Mouse (Mus musculus) T-cell, adult 2 months (primary cell): ENCODE data around the gene Abhd6.
A peak's percentile ranks its signal among the peaks of the same experiment; 100 is the strongest.

Experiments used
- DNase-seq: peaks from one replicate; pipeline ENCODE4 v3.0.0; 2022; ENCODE audit warnings: low spot score

Abhd6 gene

DNA sequence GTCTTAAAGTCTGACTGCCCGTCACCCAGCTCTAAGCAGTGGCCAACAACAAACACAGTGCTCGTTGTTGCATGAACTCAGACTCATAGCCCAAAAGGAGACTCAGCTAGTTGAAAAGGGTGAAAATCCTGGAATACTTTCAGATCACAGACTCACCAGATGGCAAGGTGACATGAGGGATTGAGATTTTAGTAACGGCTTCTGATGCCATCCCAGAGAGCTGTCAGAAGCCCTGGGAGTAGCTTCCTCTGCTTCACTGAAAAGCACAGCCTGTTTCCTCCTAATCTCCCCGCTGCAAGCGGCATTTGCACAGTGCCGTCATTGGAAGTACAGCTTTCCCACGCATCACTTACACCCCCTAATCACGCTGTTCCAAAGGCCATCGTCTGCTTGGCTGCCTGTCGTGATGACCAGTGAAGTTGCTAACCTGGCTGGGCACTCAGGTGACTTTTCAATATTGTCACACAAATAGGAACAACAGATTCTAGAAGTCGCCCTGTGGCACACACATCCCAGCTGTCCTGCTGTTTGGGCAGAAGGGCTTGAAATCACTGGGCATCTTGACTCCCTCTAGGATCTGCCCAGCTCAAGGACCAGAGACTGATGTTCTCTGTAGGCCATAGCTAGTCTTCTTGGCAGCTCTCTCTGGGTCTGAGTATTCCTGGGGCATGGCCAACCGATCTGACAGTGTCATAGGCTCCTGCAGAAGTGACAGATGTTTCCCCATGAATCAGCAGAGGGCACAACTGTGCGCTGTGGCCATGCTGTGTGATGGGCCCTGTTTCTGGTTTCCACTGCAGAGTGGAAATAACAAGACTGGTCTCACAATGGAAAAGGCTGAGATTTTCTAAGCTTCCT, 29.6 kb downstream of the Abhd6 start:
- no peak for DNase-seq

- no peak for DNase-seq
These were observed 31.9 kb downstream of the Abhd6 start for GRCm38 (mm10) chr14:8034561-8034960.

GRCm38 (mm10) chr14:8035951-8036350, 33.2 kb downstream of the Abhd6 start:
- no peak for DNase-seq

DNA sequence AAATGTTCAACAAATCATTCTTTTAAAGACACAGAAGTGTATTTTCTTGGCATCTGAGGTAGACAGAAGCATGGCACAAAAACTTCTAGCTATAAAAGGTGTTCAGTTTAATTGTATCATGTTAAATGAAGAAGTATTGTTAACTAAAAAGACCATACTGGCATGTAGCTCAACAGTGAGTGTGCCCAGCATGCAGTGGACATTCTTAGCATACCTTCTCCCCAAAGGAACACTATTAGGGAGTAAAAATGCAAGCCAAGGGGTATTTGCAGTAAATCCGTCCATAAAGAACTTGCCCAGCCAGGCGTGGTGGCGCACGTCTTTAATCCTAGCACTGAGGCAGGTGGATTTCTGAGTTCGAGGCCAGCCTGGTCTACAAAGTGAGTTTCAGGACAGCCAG, 33.7 kb downstream of the Abhd6 start:
- no peak for DNase-seq

- DNase-seq, result no peak
These were observed 35.4 kb downstream of the Abhd6 start for GRCm38 (mm10) chr14:8038150-8038549.

DNA sequence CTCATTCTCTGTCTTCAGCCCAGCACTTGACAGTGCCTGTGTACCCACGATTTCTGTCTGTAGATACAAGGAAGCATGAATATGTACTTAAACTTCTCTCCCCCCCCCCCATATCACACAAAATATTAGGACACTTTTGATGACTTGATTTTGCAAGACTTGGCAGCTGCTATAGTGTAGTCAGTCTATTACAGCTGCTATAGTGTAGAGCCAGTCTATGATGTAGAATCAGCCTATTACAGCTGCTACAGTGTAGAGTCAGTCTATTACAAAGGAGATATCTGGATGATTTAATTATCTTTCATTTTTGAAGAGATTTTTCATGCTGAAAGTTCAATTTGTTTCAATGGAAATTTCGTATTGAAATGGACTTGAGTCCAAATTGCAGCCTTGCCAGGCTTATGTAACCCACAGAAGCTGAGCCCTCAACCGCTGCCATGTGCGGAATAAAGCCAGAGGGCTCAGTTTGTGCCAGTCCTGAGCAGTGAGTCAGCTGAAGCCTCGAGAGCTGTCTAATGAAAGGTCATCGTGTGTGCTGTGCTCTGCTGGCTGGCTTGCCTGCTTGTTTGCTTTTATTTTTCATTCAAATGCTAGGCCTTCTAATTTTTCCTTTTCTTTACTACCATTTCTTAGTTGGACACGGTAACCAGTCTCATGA, 36.2 kb downstream of the Abhd6 start:
- DNase-seq, result no peak

- no peak for DNase-seq
These were observed 37.5 kb downstream of the Abhd6 start for GRCm38 (mm10) chr14:8040179-8040578.

DNA sequence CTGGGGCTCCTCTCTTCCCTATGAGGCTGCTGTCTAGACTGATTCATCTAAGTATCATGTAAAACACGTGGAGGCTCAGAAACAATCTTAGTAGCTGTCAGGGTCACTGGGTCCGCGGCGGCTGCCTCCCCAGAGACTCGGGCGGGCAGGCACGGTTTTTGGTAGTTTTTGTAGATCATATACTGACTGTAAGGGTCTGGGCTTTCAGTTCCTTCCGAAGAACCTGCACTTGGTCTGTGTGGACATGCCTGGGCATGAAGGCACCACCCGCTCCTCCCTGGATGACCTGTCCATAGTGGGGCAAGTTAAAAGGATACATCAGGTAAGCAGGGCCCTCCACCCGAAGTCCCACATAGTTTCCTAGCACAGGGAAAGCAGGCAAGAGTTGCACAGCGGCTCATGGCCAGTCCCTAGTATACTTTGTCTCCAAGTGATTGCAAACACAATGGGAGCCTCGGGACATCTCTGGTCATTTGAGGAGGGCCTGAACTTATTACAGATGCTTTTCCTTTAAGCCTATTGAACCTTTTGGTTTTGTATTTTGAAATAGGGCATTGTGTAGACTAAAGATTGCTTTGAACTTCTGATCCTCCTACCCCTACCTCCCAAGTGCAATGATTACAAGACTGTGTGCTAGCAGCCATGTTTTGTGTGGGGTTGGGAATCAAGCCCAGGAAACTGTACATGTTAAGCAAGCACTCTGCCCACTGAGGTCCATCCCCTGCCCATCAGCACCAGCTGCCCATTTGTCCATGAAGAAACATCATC, 38.4 kb downstream of the Abhd6 start:
- DNase-seq, result no peak

GRCm38 (mm10) chr14:8042120-8042519, 39.4 kb downstream of the Abhd6 start:
- no peak for DNase-seq

GRCm38 (mm10) chr14:8042577-8042976, 39.9 kb downstream of the Abhd6 start:
- no peak for DNase-seq

DNA sequence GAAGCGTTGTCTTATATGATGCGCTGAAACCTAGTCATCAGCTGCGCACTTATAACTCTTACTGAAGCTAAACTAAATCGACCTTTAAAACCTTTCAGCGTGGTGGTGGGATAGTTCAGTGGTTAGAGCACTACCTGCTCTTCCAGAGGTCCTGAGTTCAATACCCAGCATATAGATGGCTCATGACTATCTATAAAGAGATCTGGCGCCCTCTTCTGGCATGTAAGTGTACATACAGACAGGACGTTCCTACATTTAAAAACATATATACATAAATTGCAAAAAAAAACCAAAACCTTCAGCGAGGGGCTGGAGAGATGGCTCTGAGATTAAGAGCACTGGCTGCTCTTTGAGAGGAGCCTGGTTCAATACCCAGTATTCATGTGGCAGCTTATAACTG, 41.6 kb downstream of the Abhd6 start:
- DNase-seq, result peak; percentile 25

- DNase-seq, result no peak
These were observed 42.1 kb downstream of the Abhd6 start for GRCm38 (mm10) chr14:8044786-8045185.

DNA sequence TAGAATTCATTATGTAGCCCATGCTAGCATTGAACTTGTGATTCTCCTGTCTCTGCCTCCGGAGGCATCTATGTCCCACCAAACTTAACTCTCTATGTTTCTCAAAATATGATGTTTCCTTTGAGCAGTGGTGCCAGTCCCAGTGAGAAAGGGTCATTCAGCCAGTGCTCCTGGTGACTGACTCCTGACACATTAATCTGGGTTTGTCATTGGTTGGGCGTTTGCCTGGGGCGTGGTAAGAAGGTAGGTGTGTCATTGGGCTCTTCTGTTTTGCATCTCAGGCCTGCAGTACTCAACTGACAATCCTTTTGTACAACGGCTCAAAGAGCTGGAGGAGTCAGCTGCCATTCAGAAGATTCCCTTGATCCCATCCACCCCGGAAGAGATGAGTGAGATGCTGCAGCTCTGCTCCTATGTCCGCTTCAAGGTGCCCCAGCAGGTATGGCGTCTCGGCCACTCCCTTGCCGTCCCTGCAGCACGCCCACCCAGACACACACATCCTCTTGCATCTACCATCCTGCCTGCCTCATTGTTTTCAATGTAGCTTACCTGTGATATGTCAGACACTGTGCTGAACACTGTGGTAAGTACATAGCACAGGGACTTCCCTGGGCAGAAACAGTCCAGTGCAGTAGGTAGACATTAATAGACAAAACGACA, 42.6 kb downstream of the Abhd6 start:
- DNase-seq, result no peak

DNA sequence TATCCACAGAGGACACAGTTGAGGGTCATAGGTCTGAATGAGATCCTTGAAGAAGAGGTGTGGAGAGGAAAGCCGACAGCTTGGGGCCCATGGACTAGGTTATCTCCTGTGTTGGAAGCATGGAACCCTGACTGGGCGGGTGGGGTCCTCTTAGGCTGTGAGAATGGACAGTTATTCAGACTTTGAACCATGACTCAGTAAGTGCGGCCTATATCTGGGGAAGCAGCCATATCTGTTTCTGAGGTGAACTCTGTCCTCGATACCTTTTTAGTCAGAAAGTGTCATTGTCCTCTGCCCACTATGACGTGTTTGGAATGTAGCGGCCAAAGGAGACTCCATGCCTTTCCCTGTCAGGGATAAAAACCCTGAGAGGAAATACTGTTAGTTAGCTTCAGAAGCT, 44.1 kb downstream of the Abhd6 start:
- no peak for DNase-seq

DNA sequence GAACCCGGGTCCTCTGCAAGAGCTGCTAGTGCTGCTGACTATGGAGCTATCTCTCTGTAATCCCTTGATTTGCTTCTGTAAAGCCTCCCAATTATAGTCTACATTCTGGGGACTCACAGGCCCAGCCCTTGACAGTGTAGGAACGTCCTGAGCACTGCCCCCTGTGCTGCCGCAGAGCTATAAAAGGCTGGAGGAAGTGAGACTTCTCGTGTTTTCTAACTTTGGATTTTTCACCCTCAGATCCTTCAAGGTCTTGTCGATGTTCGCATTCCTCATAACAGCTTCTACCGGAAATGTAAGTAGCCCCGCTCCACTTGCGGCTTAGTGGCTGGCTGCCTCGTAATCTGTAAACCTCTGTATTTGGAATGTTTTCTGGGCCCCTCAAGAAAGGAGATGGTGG, 46.6 kb downstream of the Abhd6 start:
- no peak for DNase-seq

DNA sequence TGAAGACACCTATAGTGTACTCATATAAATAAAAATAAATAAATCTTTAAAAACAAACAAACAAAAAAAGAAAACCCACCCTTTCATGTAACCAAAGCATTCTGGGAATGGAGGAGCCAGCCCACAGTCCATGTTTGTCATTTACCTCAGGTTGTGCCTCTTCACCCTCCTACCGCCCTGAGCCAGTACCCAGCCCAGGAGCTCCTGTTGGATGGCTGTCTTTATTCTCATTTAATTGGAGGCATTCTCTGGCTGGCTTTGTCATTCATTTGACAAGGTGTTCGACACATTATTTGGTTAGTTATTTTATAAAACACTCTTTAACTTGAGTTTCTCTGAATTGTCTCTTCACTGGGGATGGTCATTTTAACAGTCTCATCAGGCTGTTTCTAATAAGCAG, 49.2 kb downstream of the Abhd6 start:
- no peak for DNase-seq

- no peak for DNase-seq
These were observed 50.0 kb downstream of the Abhd6 start for GRCm38 (mm10) chr14:8052661-8053060.

DNA sequence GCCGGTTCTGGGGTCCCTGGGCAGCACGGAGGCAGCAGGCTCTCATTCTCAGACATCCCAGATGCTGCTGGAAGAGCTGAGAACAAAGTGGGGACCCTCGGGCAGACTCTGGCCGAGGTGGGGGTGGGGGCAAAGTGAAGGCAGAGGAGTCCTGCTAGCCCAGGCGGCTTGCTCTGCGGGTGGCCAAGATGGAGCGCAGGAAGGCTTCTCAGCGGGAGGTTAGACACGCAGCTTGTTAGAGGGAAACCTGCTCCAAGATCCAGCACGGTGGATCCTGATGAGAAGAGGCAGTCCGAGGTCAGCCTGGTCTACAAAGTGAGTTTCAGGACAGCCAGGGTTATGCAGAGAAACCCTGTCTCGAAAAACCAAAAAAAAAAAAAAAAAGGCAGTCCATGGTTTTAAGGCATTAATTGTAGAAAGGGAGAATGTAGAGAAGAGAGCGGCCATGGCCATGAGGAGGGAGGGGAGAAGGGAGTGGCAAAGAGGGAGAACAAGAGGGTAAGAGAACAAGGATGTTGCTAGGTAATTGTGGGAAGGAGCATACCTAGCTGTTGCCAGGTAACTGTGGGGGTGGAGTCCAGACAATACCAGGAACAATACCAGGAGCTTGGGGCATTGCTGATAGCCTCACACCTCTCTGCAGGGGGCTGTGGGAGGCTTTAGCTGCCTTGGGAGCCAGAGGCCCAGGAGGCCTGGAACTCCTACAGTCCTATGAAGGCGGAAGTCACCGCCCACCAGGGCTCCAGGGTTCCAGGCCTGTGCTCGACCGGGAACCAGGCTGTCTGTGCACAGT, 51.8 kb downstream of the Abhd6 start:
- DNase-seq, result no peak

- no peak for DNase-seq
These were observed 53.4 kb downstream of the Abhd6 start for GRCm38 (mm10) chr14:8056076-8056475.

DNA sequence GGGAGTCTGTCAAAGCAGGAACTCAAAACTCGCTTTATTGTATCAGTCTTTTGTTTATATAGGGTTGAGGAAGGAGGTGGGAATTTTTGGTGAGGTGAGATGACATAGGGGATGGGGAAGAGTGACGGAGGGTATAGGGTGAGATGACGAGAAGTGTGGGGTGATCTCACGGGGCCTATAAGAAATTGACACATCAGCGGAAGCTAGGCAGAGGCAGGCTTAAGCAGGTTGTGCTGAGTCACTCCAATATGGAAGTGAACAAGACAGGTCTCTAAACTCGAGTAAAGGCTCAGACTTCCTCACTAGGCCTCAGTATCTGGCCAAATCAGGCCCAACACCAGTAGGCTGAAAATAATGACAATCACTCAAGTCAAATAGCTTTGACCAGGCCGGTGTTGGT, 57.2 kb downstream of the Abhd6 start:
- no peak for DNase-seq

- no peak for DNase-seq
These were observed 59.4 kb downstream of the Abhd6 start for GRCm38 (mm10) chr14:8062076-8062475.
